Mouse (Mus musculus) megakaryocyte, embryonic 14.5 days (primary cell): ENCODE results near the gene Zfand3.

Experiments
- FLI1 ChIP-seq: IDR thresholded peaks from 2 replicates; pipeline ENCODE4 v1.6.1; 2012; ENCODE audit warnings: low read length, inconsistent platforms, mixed read lengths
- GATA1 ChIP-seq: IDR thresholded peaks from 3 replicates; pipeline ENCODE4 v1.6.1; 2012; ENCODE audit warnings: mixed read lengths, low read length, inconsistent platforms, borderline replicate concordance

DNA sequence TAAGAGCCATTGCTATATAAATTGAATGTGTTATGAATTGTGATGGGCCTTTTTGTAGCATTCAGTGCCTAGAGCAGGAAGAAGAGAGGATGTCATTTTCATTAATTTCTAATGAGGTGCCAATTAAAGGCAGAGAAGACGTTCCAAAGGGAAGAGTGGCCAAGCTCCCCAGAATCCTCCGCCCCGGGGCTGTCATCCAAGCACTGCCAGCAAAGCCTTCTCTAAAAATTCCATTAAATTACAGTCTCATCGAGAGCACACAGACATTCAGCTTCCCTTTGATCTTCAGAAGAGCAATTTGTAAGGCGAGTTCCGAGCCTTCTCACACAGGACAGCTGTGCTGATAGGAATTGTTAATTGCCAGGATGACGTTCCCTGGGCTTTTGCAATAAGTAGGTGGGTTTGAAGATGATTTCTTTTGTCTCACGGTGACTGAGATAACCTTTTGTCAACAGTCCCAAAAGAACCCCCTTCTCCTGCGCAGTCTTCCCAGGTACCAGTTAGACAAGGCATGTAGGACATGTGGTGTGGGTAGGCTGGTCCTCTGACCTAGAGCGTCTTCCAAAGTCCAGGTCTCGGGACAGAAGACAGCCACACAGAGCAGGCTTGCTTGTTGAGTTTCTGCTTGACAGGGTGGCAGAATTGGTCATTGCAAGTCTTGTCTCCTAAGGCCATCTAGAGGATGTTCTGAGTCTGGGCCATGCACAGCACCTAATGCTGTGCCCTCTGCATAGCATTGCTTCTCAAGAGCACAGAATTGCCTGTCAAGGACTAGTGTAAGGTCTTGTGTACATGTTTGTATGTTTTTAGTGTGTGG is 190.3 kb downstream of the Zfand3 start:
- TF ChIP-seq GATA1, result no peak
- TF ChIP-seq FLI1, result no peak
